Mouse (Mus musculus): ENCODE results near the gene Pfas. TPM values are rescaled to one million over a fixed set of nuclear protein-coding genes. Genes with fewer than 3 reads are reported as not detected.
"Not testable (repeated sequence)": the region's sequence is repeated elsewhere in the genome, so short reads cannot be mapped to it uniquely, and the experiment has no call there.

Pfas gene
- polyA plus RNA-seq, 1 experiment from 2014 or later = 24.1 TPM

DNA sequence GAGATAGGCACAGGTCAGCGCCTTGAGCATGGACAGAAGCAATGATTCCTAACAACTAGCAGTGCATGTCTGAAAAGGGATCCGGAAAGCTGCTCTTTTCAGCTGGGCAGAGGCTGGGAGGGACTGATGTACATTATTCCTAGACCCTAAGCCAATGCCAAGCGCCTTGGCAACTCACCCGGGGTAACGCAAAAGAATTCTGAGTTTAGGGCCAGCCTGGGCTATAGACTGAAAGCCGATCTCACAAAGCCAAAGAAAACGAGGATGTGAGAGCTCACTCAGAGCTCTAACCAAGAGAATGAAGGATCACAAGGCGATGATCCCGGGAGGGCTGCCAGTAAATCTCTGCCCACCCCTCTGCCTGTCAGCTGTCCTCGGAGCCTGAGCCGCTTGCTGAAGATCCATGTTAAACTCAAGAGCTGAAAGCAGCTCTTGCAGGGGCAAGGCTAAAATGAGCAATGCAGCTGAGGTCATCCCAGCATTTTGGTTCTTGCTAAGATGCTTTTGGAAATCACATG is 20.8 kb downstream of the Pfas start:
- Histone ChIP-seq H3K27ac (ENCODE audit: low read length) (no peak overlapping the region), H3K4me2 (ENCODE audit: low read depth, low read length) (no peak overlapping the region), H3K4me1 (ENCODE audit: control insufficient read depth, insufficient read depth, low read length) (no peaks in the 10 kb centered on the region; the same call in 1 of the 2 replicates), H3K36me3 (ENCODE audit: control insufficient read depth, insufficient read depth, low read length) (peaks cover 4% of the 10 kb centered on the region; the same call in 1 of the 2 replicates), H3K27me3 (ENCODE audit: control insufficient read depth, insufficient read depth, low read length) (no peaks in the 10 kb centered on the region), H3K9ac (ENCODE audit: low read length) (no peak overlapping the region), H3K4me3 (replicated peaks; ENCODE audit: low read length) (no peak overlapping the region), H3K9me3 (replicated peaks; ENCODE audit: control insufficient read depth, low read length) (no peaks in the 10 kb centered on the region)
- ATAC-seq (ENCODE audit: insufficient read depth, low FRiP score) = no peak
- 88% methylated on average over 11 of the region's 11 CpGs for WGBS

DNA sequence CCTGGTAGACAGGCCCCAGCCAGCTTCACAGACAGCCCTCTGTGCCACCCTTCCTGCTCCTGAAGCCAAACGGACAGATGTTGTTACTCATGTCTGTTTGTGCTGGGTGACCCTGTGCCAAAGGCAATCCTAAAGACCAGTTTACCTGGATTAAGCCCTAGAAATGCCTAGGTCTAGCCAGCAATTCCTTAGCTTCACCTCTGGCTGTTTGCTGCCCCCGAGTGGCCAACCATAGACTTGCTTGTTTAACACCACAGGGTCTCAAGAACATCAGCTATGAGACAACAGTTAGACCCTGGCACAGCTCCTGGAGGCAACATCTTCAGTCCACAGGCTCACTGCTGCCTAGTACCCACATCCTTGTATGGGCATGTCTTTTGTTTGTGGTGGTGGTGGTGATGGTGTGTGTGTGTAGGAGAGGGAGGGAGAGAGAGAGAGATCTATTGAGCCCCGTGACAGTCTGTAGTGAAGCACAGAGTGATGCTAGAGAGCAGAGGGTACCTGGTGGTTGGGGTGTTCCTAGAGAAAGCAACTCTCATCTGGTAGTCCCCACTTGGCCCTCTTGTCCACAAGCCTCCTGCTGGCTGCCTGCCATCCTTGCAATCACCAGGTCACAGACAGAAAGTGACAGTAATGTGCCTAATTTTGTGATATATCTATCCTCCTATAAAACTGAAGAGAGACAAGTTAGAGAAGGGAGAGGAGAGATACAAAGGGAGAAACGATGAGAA is 25.5 kb downstream of the Pfas start:
- Histone ChIP-seq H3K4me2 (ENCODE audit: low read depth, low read length) (no peak overlapping the region), H3K9me3 (replicated peaks; ENCODE audit: control insufficient read depth, low read length) (no peaks in the 10 kb centered on the region), H3K9ac (ENCODE audit: low read length) (no peak overlapping the region; the same call in 1 of the 2 replicates), H3K4me1 (ENCODE audit: control insufficient read depth, insufficient read depth, low read length) (peaks cover 6% of the 10 kb centered on the region), H3K4me3 (replicated peaks; ENCODE audit: low read length) (no peak overlapping the region), H3K36me3 (ENCODE audit: control insufficient read depth, insufficient read depth, low read length) (0 out of 2 replicates have a peak, but pooled peaks cover 2% of the 10 kb centered on the region), H3K27ac (ENCODE audit: low read length) (no peak overlapping the region), H3K27me3 (ENCODE audit: control insufficient read depth, insufficient read depth, low read length) (no peaks in the 10 kb centered on the region)
- ATAC-seq (ENCODE audit: insufficient read depth, low FRiP score) = peak; percentile 45; the same call in 1 of the 2 replicates
- WGBS = 21% methylated on average over 4 of the region's 4 CpGs

DNA sequence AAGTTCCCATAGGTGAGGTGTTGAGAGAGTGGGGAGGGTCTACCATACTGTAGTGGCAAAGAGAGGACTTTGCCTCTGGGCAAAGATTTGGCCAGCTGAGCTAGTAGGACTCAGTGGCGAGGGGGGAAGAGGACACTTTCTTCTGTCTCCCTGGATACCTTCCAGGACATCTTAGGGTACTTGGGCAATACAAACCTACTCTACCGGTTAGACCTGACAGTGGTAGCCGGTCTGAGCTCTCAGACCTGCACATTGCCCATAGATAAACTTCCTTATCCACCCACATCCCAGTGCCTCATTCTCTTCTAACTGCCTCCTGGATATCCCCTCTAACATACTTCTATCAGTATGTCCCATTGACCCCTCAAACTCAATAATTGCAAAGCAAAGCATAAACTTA is 27.3 kb downstream of the Pfas start:
- WGBS = 61% methylated on average over 3 of the region's 3 CpGs
- ATAC-seq (ENCODE audit: insufficient read depth, low FRiP score) = no peak
- H3K27ac ChIP-seq (ENCODE audit: low read length) = peak overlapping the region; percentile 76; the same call in 1 of the 2 replicates

DNA sequence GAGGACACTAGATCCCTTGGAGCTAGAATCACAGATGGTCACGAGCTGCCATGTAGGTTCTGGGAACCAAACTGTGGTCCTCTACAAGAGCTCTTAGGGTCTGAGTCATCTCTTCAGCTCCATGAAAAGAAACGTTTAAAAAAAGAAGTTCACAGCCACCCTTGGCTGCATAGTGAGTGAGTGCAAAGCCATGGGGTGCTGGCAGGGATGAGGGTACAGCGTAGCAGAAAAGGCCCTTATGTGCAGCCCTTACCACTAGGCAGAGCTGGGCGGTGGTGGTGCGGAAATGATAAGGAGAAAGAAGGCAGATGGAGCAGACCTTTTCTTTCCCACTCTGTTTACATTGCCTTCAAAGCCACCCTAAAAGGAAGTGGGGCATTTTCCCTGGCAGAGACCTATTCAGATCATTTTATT is 28.9 kb downstream of the Pfas start:
- Histone ChIP-seq H3K4me1 (ENCODE audit: control insufficient read depth, insufficient read depth, low read length) (peaks cover 7% of the 10 kb centered on the region), H3K27me3 (ENCODE audit: control insufficient read depth, insufficient read depth, low read length) (no peaks in the 10 kb centered on the region), H3K4me2 (ENCODE audit: low read depth, low read length) (no peak overlapping the region), H3K9ac (ENCODE audit: low read length) (no peak overlapping the region), H3K36me3 (ENCODE audit: control insufficient read depth, insufficient read depth, low read length) (no peaks in the 10 kb centered on the region), H3K27ac (ENCODE audit: low read length) (peak overlapping the region; percentile 79), H3K9me3 (replicated peaks; ENCODE audit: control insufficient read depth, low read length) (no peaks in the 10 kb centered on the region), H3K4me3 (replicated peaks; ENCODE audit: low read length) (no peak overlapping the region)
- peak; percentile 85 for ATAC-seq (ENCODE audit: insufficient read depth, low FRiP score)
- WGBS = 34% methylated on average over 5 of the region's 5 CpGs

More for the DNA sequence above, 27.3 kb downstream of the Pfas start:
- Histone ChIP-seq H3K27me3 (ENCODE audit: control insufficient read depth, insufficient read depth, low read length) (no peaks in the 10 kb centered on the region), H3K4me3 (replicated peaks; ENCODE audit: low read length) (no peak overlapping the region), H3K36me3 (ENCODE audit: control insufficient read depth, insufficient read depth, low read length) (no peaks in the 10 kb centered on the region), H3K9me3 (replicated peaks; ENCODE audit: control insufficient read depth, low read length) (no peaks in the 10 kb centered on the region), H3K4me2 (ENCODE audit: low read depth, low read length) (no peak overlapping the region), H3K4me1 (ENCODE audit: control insufficient read depth, insufficient read depth, low read length) (peaks cover 6% of the 10 kb centered on the region), H3K9ac (ENCODE audit: low read length) (peak overlapping the region; percentile 39; the same call in 1 of the 2 replicates)

DNA sequence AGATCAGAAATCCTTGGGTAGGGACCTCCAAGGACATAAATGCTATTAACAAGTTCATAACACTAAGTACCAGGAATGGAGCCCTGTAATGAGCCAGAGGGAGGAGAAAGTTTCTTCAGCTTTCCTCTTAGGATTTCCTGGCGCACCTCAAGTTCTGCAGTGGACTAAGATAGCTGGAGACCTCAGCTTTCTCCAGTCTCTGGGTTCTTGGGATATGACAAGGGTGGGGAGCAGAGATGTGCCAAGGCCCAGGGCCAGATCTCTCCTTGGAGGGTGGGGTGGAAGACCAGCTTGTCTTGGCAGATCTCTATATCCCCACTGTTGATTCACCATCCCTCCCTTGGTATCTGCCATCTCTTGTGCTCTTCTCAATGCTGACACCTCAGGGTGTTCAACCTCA is 32.7 kb downstream of the Pfas start:
- no peaks in the 10 kb centered on the region for H3K36me3 ChIP-seq (ENCODE audit: control insufficient read depth, insufficient read depth, low read length)
- no peak overlapping the region for H3K4me2 ChIP-seq (ENCODE audit: low read depth, low read length)
- WGBS = 83% methylated on average over 1 of the region's 1 CpGs
- no peak for ATAC-seq (ENCODE audit: insufficient read depth, low FRiP score)
- H3K4me3 ChIP-seq (replicated peaks; ENCODE audit: low read length) = no peak overlapping the region
- no peaks in the 10 kb centered on the region for H3K27me3 ChIP-seq (ENCODE audit: control insufficient read depth, insufficient read depth, low read length)
- H3K9me3 ChIP-seq (replicated peaks; ENCODE audit: control insufficient read depth, low read length) = no peaks in the 10 kb centered on the region
- H3K9ac ChIP-seq (ENCODE audit: low read length) = no peak overlapping the region
- no peak overlapping the region for H3K27ac ChIP-seq (ENCODE audit: low read length)
- peaks cover 15% of the 10 kb centered on the region for H3K4me1 ChIP-seq (ENCODE audit: control insufficient read depth, insufficient read depth, low read length)

DNA sequence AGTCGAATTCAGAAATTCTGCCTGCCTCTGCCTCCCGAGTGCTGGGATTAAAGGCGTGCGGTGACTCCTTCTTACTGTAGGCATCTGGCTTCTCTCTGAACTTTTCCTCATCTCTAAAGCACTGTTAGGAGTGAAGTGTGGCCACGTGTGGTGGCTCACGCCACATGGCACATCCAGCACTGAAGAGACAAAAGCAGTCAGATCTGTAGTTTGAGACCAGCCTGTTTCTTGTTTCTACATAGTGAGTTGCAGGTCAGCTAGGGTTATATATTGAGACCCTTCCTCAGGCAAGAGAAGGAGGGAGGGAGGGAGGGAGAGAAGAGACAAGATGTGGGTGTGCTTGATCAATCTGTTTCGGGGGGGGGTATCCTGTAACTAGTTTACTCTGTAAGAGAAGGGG is 33.2 kb downstream of the Pfas start, which contains the start of gene Rangrf:
TSS of gene Rangrf (minus strand) at position 101 of the 400 bp plus-strand sequence.
- H3K9ac ChIP-seq (ENCODE audit: low read length) = peak within 1 kb of the TSS; percentile 49

DNA sequence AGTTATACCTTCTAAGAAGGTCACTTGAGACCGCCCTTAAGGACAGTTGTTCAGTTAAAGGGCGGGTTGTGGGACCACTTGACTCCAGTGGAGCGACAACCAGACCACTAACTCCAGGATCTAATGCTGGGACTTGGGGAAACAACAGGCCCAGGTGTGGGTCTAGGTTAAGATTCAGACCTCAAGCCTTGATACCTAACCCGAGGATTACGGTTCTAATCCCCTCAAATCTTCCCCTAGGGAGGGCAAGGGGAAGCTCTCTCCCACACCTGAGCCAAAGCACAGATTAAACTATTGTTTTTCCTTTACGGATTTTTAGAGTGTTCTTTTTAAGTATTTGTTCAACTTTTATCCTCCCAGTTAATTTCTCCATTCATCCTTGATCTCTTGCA is 34.2 kb downstream of the Pfas start:
- Histone ChIP-seq H3K9ac (ENCODE audit: low read length) (peak overlapping the region; percentile 49), H3K9me3 (replicated peaks; ENCODE audit: control insufficient read depth, low read length) (no peaks in the 10 kb centered on the region), H3K27me3 (ENCODE audit: control insufficient read depth, insufficient read depth, low read length) (no peaks in the 10 kb centered on the region), H3K4me1 (ENCODE audit: control insufficient read depth, insufficient read depth, low read length) (peaks cover 12% of the 10 kb centered on the region; the same call in 1 of the 2 replicates), H3K36me3 (ENCODE audit: control insufficient read depth, insufficient read depth, low read length) (no peaks in the 10 kb centered on the region), H3K27ac (ENCODE audit: low read length) (no peak overlapping the region), H3K4me3 (replicated peaks; ENCODE audit: low read length) (peak overlapping the region; percentile 54), H3K4me2 (ENCODE audit: low read depth, low read length) (peak overlapping the region; percentile 73)
- ATAC-seq (ENCODE audit: insufficient read depth, low FRiP score) = no peak
- 36% methylated on average over 6 of the region's 6 CpGs for WGBS

More for the DNA sequence above, 33.2 kb downstream of the Pfas start, which contains the start of gene Rangrf:
- Histone ChIP-seq H3K4me2 (ENCODE audit: low read depth, low read length) (peak within 1 kb of the TSS; percentile 73), H3K9me3 (replicated peaks; ENCODE audit: control insufficient read depth, low read length) (no peaks in the 10 kb centered on the region), H3K27ac (ENCODE audit: low read length) (no peak within 1 kb of the TSS), H3K36me3 (ENCODE audit: control insufficient read depth, insufficient read depth, low read length) (no peaks in the 10 kb centered on the region), H3K4me3 (replicated peaks; ENCODE audit: low read length) (peak within 1 kb of the TSS; percentile 54), H3K4me1 (ENCODE audit: control insufficient read depth, insufficient read depth, low read length) (peaks cover 12% of the 10 kb centered on the region; the same call in 1 of the 2 replicates), H3K27me3 (ENCODE audit: control insufficient read depth, insufficient read depth, low read length) (no peaks in the 10 kb centered on the region)
- 77% methylated on average over 7 of the region's 7 CpGs for WGBS
- ATAC-seq (ENCODE audit: insufficient read depth, low FRiP score) = no peak

DNA sequence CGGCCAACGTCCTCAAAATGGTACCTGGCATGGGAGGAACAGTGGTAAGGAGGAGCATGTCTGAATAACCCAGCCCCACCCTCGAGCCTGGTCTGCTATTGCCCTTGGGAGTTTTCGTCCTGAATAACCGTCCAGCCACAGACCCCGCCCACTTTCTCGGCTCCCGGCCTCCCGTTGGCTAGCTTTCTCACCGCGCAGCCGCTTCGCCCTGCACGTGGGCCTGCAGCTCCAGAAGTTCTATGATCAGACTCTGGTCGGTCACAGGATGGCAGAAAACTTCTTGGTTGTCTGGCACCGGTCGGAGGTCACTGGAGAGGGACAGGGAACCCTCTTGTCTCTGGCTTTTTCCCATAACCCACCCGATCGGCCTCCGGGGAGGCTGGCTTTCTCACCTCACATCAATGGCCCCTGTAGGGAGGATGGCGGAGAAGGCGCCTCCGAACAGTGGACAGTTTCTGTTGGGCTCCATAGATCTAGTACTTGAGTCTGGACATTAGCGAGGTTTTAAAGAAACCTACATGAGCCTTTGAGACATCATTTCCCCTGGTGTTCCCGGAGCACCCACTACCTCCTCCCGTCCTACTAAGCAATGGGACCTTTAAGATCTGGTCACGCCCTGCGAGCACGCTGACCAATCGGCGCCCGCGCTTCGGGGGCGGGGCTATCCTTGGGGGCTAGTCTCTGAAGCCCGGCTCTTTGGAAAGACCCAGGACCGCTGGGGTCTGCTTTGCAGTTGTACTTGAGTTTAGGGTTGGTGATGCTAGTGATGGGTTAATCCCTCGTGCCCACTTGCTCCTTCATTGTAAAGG is 34.8 kb downstream of the Pfas start:
- under 1% methylated on average over 37 of the region's 38 CpGs for WGBS
- H3K36me3 ChIP-seq (ENCODE audit: control insufficient read depth, insufficient read depth, low read length); H3K27ac ChIP-seq (ENCODE audit: low read length); H3K9me3 ChIP-seq (replicated peaks; ENCODE audit: control insufficient read depth, low read length); H3K27me3 ChIP-seq (ENCODE audit: control insufficient read depth, insufficient read depth, low read length): not testable (repeated sequence)
- peak; percentile 91 for ATAC-seq (ENCODE audit: insufficient read depth, low FRiP score)
- H3K9ac ChIP-seq (ENCODE audit: low read length) = peak overlapping the region; percentile 64
- peak overlapping the region; percentile 54 for H3K4me3 ChIP-seq (replicated peaks; ENCODE audit: low read length)
- peak overlapping the region; percentile 73 for H3K4me2 ChIP-seq (ENCODE audit: low read depth, low read length)
- peaks cover 12% of the 10 kb centered on the region; the same call in 1 of the 2 replicates for H3K4me1 ChIP-seq (ENCODE audit: control insufficient read depth, insufficient read depth, low read length)
